Mouse (Mus musculus) macrophage (primary cell): Measurements from ENCODE around the gene Tmem9b. TPM values are rescaled to one million over a fixed set of nuclear protein-coding genes. Genes with fewer than 3 reads are reported as not detected.

Source experiments
- H3K27ac ChIP-seq: fragments of 350-480 bp; formaldehyde crosslinking; 2 replicates; pipeline ENCODE4 v1.9.0; 2021
- H3K36me3 ChIP-seq: fragments of 350-480 bp; formaldehyde crosslinking; 2 replicates; pipeline ENCODE4 v1.9.0; 2021; ENCODE audit errors: inconsistent target
- H3K4me3 ChIP-seq: fragments of 350-480 bp; formaldehyde crosslinking; 2 replicates; pipeline ENCODE4 v1.9.0; 2021; ENCODE audit errors: inconsistent target
- H3K79me2 ChIP-seq: fragments of 350-480 bp; formaldehyde crosslinking; 2 replicates; pipeline ENCODE4 v1.9.0; 2021; ENCODE audit errors: inconsistent target
- WGBS: methylation state at CpG from one replicate; pipeline ENCODE4 v1.1.7; 2026; ENCODE audit warnings: inconsistent platforms; ENCODE audit not compliant: missing documents; 5-methylcytosine and 5-hydroxymethylcytosine counted together
- polyA plus RNA-seq: library from polyadenylated mRNA; stranded (reverse); fragments of 250-400 nt; gene quantifications from 3 replicates; pipeline ENCODE4 v1.2.4, GENCODE M21; 2018; ENCODE audit warnings: inconsistent platforms
- total RNA-seq, 78 experiments: library from RNA; depleted of rRNA; stranded (reverse); fragments of 250-400 nt; gene quantifications; 1 replicate in 9 of 78; 2 replicates in 24 of 78; 3 replicates in 43 of 78; 4 replicates in 2 of 78; pipeline ENCODE4 v1.2.4; 2018; ENCODE audit warnings: inconsistent platforms in 56 of 78

Tmem9b gene
- total RNA-seq (2018; cell fraction: chromatin; rRNA removed): 10 to 100 TPM in 23 of 26 experiments, 1 to 10 TPM in 3; 9.4 to 23.5 (median 14.8) TPM
- total RNA-seq (2018; cell fraction: cytosol; rRNA removed): 100 to 1,000 TPM in 9 of 26 experiments, 10 to 100 TPM in 17; 71.4 to 123 (median 96.2) TPM
- 10 to 100 TPM; 21.6 to 96.8 (median 72.2) TPM for total RNA-seq (2018; cell fraction: nucleus; rRNA removed)
- polyA plus RNA-seq: 97.7 to 113 TPM (median 101 TPM) in 3 replicates

GRCm38 (mm10) chr7:109752008-109752925 is at the start of gene Tmem9b:
Gene Tmem9b, minus strand, starts transcription at chr7:109752875.
- Histone ChIP-seq H3K79me2 (peaks cover 59% of the 10 kb centered on the region), H3K36me3 (peaks cover 3% of the 10 kb centered on the region; the same call in 1 of the 2 replicates), H3K4me3 (peak within 1 kb of the TSS; percentile 95), H3K27ac (peak within 1 kb of the TSS; percentile 76)
- under 1% methylated on average over 74 of the region's 74 CpGs for WGBS

DNA sequence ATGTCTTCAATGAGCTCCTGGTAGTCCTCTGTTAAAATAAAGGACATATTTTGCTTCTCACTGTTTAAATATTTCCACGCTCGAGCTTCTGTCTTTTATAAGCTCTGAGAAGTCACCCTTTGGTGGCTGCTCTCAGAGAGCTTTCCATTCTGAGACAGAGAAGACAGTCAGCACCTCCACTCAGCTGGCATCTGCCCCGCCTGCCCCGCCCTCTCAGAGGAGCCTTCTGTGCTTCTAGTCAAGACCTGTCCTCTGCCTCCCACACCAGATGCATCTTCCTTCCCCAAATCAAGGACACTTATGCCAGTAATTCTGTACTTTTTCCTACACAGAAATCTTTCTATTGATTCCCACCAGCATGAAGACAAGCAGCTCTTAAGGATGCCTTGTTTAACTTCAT is 48.0 kb upstream of the Tmem9b start:
- Histone ChIP-seq H3K36me3 (no peaks in the 10 kb centered on the region), H3K27ac (no peak overlapping the region), H3K79me2 (no peaks in the 10 kb centered on the region), H3K4me3 (no peak overlapping the region)
- 94% methylated on average over 4 of the region's 4 CpGs for WGBS

DNA sequence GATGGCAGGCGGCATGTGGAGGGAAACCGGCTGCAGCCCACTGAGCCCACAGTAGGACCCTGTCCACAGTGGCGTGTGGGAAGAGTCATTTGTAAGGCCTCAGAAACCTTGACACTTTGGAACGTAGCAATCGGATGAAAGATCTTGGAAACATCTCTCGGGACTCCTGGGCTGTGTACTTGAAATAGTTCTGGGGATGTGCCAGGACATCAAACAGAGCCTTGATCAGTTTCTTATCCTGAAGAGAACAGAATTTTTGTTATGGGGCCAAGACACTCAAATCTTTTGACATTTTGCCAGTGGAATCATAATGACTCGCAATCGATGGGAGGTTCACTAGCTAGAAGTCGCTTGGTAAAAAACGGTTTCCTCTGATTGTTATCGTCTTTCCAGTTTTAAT is 46.5 kb upstream of the Tmem9b start:
- H3K36me3 ChIP-seq: no peaks in the 10 kb centered on the region
- WGBS: 84% methylated on average over 11 of the region's 11 CpGs
- no peaks in the 10 kb centered on the region for H3K79me2 ChIP-seq
- H3K27ac ChIP-seq: no peak overlapping the region
- no peak overlapping the region for H3K4me3 ChIP-seq

- no peaks in the 10 kb centered on the region for H3K79me2 ChIP-seq
- 79% methylated on average over 5 of the region's 5 CpGs for WGBS
- H3K27ac ChIP-seq: no peak overlapping the region
- no peaks in the 10 kb centered on the region for H3K36me3 ChIP-seq
- H3K4me3 ChIP-seq: no peak overlapping the region
Measured at GRCm38 (mm10) chr7:109795564-109795963, 42.9 kb upstream of the Tmem9b start.

DNA sequence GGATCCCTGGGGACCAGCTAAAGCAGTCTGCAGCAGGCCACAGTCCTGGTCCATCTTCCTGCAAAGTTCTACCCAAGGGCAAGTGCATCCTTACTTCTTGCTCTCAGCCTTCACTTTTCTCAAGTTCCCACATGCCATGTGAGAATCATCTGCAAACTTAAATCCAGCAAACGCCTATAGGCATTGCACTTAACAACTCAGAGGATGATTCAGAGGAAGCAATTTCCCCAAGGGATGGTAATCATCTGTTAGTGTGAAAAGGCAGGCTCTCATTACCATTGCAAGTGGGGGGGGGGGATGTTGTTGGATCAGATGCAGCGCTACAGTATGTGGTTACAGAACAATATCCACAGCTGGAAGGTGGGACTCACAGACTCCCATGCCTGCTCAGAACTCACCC is 41.9 kb upstream of the Tmem9b start:
- H3K4me3 ChIP-seq: no peak overlapping the region
- 81% methylated on average over 2 of the region's 2 CpGs for WGBS
- H3K27ac ChIP-seq: no peak overlapping the region
- no peaks in the 10 kb centered on the region for H3K79me2 ChIP-seq
- H3K36me3 ChIP-seq: no peaks in the 10 kb centered on the region

GRCm38 (mm10) chr7:109792759-109793158 is 40.1 kb upstream of the Tmem9b start:
- WGBS: 75% methylated on average over 2 of the region's 2 CpGs
- Histone ChIP-seq H3K36me3 (no peaks in the 10 kb centered on the region), H3K27ac (no peak overlapping the region), H3K4me3 (no peak overlapping the region), H3K79me2 (no peaks in the 10 kb centered on the region)

GRCm38 (mm10) chr7:109790818-109791217 is 38.1 kb upstream of the Tmem9b start:
- H3K36me3 ChIP-seq: no peaks in the 10 kb centered on the region
- H3K4me3 ChIP-seq: no peak overlapping the region
- H3K27ac ChIP-seq: no peak overlapping the region
- 83% methylated on average over 3 of the region's 3 CpGs for WGBS
- H3K79me2 ChIP-seq: no peaks in the 10 kb centered on the region

GRCm38 (mm10) chr7:109787860-109788259 is 35.2 kb upstream of the Tmem9b start:
- H3K36me3 ChIP-seq: no peaks in the 10 kb centered on the region
- no peak overlapping the region for H3K4me3 ChIP-seq
- H3K79me2 ChIP-seq: no peaks in the 10 kb centered on the region
- WGBS: 31% methylated on average over 2 of the region's 2 CpGs
- H3K27ac ChIP-seq: no peak overlapping the region

DNA sequence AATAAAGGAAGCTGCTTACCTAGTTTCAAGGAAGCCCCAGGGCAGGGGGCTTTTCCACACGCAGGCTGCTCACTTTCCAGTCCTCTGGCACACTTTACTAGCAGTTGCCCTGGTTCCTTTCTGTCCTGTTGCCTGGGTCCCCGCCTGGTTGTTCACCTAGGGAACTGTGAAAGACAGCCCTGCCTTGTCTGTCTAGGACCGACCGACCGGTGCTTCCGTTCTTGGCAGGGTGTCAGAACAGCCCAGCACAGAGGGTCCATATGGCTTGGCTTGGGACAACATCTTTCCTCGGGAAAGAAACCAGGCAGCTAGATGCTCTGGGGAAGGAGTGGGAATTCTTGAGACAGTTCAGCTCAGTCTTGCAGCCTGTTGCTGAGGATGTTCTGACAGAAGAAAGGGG is 30.6 kb upstream of the Tmem9b start:
- WGBS: 68% methylated on average over 7 of the region's 7 CpGs
- Histone ChIP-seq H3K36me3 (no peaks in the 10 kb centered on the region), H3K4me3 (no peak overlapping the region), H3K79me2 (no peaks in the 10 kb centered on the region), H3K27ac (no peak overlapping the region)

- Histone ChIP-seq H3K4me3 (no peak within 1 kb of the TSS), H3K36me3 (no peaks in the 10 kb centered on the region), H3K79me2 (no peaks in the 10 kb centered on the region), H3K27ac (no peak within 1 kb of the TSS)
- WGBS: 5% methylated on average over 50 of the region's 52 CpGs
Measured at GRCm38 (mm10) chr7:109781470-109782203, 29.0 kb upstream of the Tmem9b start, which contains the start of gene Nrip3. Gene Nrip3, minus strand, starts transcription at chr7:109782025.

GRCm38 (mm10) chr7:109781087-109781469 is 28.4 kb upstream of the Tmem9b start:
- Histone ChIP-seq H3K79me2 (no peaks in the 10 kb centered on the region), H3K4me3 (no peak overlapping the region), H3K36me3 (no peaks in the 10 kb centered on the region), H3K27ac (no peak overlapping the region)
- WGBS: 1% methylated on average over 24 of the region's 24 CpGs

DNA sequence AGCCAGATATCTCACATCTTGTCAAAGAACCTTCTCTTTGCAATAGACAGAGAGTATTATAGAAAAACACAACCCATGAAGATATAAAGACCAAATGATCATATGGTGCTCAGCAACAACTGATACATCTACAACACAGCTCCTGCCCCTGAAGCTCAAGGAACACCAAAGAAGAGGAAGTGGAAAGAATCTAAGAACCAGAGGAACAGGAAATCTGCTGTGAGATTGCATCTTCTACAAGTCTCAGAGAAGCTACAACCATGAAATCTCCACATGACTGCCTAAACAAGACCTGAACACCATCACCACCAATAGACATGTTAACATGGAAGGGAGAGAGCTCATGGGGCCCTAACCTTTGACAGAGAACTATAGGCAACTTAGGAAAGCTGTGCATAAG is 19.6 kb upstream of the Tmem9b start:
- no peak overlapping the region for H3K27ac ChIP-seq
- no peaks in the 10 kb centered on the region for H3K79me2 ChIP-seq
- H3K36me3 ChIP-seq: no peaks in the 10 kb centered on the region
- H3K4me3 ChIP-seq: no peak overlapping the region

GRCm38 (mm10) chr7:109768699-109769383 is 16.2 kb upstream of the Tmem9b start:
- 11% methylated on average over 2 of the region's 2 CpGs for WGBS
- Histone ChIP-seq H3K27ac (no peak overlapping the region), H3K36me3 (no peaks in the 10 kb centered on the region), H3K79me2 (no peaks in the 10 kb centered on the region), H3K4me3 (no peak overlapping the region)

DNA sequence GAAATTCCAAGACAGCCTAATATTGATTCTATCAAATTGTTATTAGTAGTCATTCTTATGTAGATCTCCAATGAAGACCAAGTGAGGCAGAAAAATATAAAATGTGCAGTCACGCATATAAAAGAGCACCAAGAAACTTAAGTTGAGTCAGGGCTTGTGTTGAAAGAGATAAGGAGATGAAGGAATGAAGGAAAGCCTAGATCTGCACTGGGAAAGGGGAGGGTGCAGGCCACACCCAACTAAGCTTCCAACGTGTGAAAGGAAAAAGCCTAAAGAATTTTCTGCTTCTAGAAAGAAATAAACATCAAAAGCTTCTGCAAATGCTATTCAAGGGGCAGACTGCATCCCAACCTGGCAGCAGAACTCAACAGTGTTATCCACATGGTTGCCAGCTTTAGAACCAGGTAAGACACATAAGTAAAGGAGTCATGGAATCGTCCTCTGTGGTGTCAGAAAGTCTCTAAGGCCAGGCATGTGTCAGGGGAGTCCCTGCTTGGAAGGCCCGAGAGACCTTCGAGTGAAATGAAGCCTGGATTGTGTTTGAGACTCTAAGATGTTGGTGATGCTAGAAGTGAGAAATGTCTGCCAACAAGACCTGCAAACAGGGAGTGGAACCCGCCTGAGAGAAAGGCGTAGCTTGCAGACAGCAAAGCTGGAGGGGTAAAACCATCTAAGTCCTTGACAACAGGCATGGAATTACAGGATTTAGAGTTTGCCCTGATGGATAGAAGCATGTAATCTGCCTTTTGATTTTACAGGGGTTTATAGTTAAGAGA is 15.1 kb upstream of the Tmem9b start:
- no peaks in the 10 kb centered on the region for H3K36me3 ChIP-seq
- 83% methylated on average over 7 of the region's 7 CpGs for WGBS
- H3K4me3 ChIP-seq: no peak overlapping the region
- no peaks in the 10 kb centered on the region for H3K79me2 ChIP-seq
- no peak overlapping the region for H3K27ac ChIP-seq
